Mouse (Mus musculus): Measurements from ENCODE around the gene Use1. TPM values are rescaled to one million over a fixed set of nuclear protein-coding genes. Genes with fewer than 3 reads are reported as not detected.

Use1 gene
- polyA plus RNA-seq, 1 experiment from 2014 or later, result 109 TPM

- Histone ChIP-seq H3K36me3 (ENCODE audit: insufficient read depth, low read length) (peaks cover 30% of the 10 kb centered on the region), H3K27ac (ENCODE audit: low read length) (no peak overlapping the region), H3K4me1 (ENCODE audit: insufficient read depth, low read length) (peaks cover 27% of the 10 kb centered on the region), H3K4me3 (ENCODE audit: low read length) (no peak overlapping the region), H3K4me2 (replicated peaks; ENCODE audit: low read depth, low read length) (peak overlapping the region; percentile 94), H3K27me3 (ENCODE audit: insufficient read depth, low read length) (no peaks in the 10 kb centered on the region), H3K9me3 (ENCODE audit: low read length) (no peaks in the 10 kb centered on the region), H3K9ac (replicated peaks; ENCODE audit: low read length) (no peak overlapping the region)
- no peak for ATAC-seq (ENCODE audit: low FRiP score, low TSS enrichment)
- 90% methylated on average over 14 of the region's 14 CpGs for WGBS
Measured at GRCm38 (mm10) chr8:71407441-71407840, 40.8 kb downstream of the Use1 start.

DNA sequence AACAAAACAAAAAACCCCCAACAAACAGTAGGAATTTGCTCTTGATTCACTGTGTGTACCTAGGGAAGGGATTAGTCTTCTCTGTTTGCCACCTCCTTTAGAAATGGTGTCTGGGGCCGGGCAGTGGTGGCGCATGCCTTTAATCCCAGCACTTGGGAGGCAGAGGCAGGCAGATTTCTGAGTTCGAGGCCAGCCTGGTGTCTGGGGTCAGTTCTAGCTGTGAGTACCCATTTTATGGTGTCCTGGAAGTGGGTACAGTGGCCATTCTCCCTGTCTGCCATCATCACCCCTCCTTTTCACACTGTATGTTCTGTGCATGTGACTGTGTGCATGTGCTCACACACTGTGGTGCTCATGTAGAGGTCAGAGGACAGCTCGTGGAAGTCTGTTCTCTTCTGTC, 41.6 kb downstream of the Use1 start:
- WGBS, result 89% methylated on average over 4 of the region's 4 CpGs
- H3K27ac ChIP-seq (ENCODE audit: low read length), result no peak overlapping the region
- peaks cover 27% of the 10 kb centered on the region for H3K4me1 ChIP-seq (ENCODE audit: insufficient read depth, low read length)
- H3K4me2 ChIP-seq (replicated peaks; ENCODE audit: low read depth, low read length), result no peak overlapping the region
- no peaks in the 10 kb centered on the region for H3K27me3 ChIP-seq (ENCODE audit: insufficient read depth, low read length)
- H3K4me3 ChIP-seq (ENCODE audit: low read length), result no peak overlapping the region
- no peaks in the 10 kb centered on the region for H3K9me3 ChIP-seq (ENCODE audit: low read length)
- ATAC-seq (ENCODE audit: low FRiP score, low TSS enrichment), result no peak
- H3K9ac ChIP-seq (replicated peaks; ENCODE audit: low read length), result no peak overlapping the region
- peaks cover 30% of the 10 kb centered on the region for H3K36me3 ChIP-seq (ENCODE audit: insufficient read depth, low read length)

- peak; percentile 64; the same call in 1 of the 2 replicates for ATAC-seq (ENCODE audit: low FRiP score, low TSS enrichment)
- WGBS, result 29% methylated on average over 11 of the region's 11 CpGs
- H3K4me2 ChIP-seq (replicated peaks; ENCODE audit: low read depth, low read length), result no peak overlapping the region
Measured at GRCm38 (mm10) chr8:71411535-71412273, 45.1 kb downstream of the Use1 start.

More at GRCm38 (mm10) chr8:71411535-71412273, 45.1 kb downstream of the Use1 start:
- no peak overlapping the region for H3K9ac ChIP-seq (replicated peaks; ENCODE audit: low read length)
- H3K4me3 ChIP-seq (ENCODE audit: low read length), result no peak overlapping the region
- H3K36me3 ChIP-seq (ENCODE audit: insufficient read depth, low read length), result peaks cover 30% of the 10 kb centered on the region
- no peak overlapping the region for H3K27ac ChIP-seq (ENCODE audit: low read length)
- H3K4me1 ChIP-seq (ENCODE audit: insufficient read depth, low read length), result peaks cover 18% of the 10 kb centered on the region
- H3K9me3 ChIP-seq (ENCODE audit: low read length), result no peaks in the 10 kb centered on the region
- peaks cover 3% of the 10 kb centered on the region; the same call in 1 of the 2 replicates for H3K27me3 ChIP-seq (ENCODE audit: insufficient read depth, low read length)

Other genes with a start within 250 kb of the Use1 start
- gene Myo9b, start 94.1 kb upstream of the Use1 start, polyA plus RNA-seq (2015; fragmentation: Nextera tagmentation; extraction: Ambion mirVana), result 21.2 and 23.6 TPM in 2 replicates
- 58.6 and 62.1 TPM in 2 replicates for gene Haus8, start 93.9 kb upstream of the Use1 start, polyA plus RNA-seq (2015; fragmentation: Nextera tagmentation; extraction: Ambion mirVana)
- gene Ocel1, start 4.5 kb downstream of the Use1 start, polyA plus RNA-seq (2015; fragmentation: Nextera tagmentation; extraction: Ambion mirVana), result 6.1 TPM in 2 replicates
- gene Nr2f6, start 15.1 kb downstream of the Use1 start, polyA plus RNA-seq (2015; fragmentation: Nextera tagmentation; extraction: Ambion mirVana), result 65.4 and 82.9 TPM in 2 replicates
- 29.8 and 31.2 TPM in 2 replicates for gene Ushbp1, start 29.0 kb downstream of the Use1 start, polyA plus RNA-seq (2015; fragmentation: Nextera tagmentation; extraction: Ambion mirVana)
- 116 and 120 TPM in 2 replicates for gene Babam1, start 30.0 kb downstream of the Use1 start, polyA plus RNA-seq (2015; fragmentation: Nextera tagmentation; extraction: Ambion mirVana)
- 47.4 and 58.3 TPM in 2 replicates for gene Ankle1, start 39.2 kb downstream of the Use1 start, polyA plus RNA-seq (2015; fragmentation: Nextera tagmentation; extraction: Ambion mirVana)
- gene Abhd8, start 96.8 kb downstream of the Use1 start, polyA plus RNA-seq (2015; fragmentation: Nextera tagmentation; extraction: Ambion mirVana), result 41.9 and 46.6 TPM in 2 replicates
- gene Mrpl34, start 98.1 kb downstream of the Use1 start, polyA plus RNA-seq (2015; fragmentation: Nextera tagmentation; extraction: Ambion mirVana), result 170 and 178 TPM in 2 replicates
- gene Dda1, start 102.4 kb downstream of the Use1 start, polyA plus RNA-seq (2015; fragmentation: Nextera tagmentation; extraction: Ambion mirVana), result 110 and 115 TPM in 2 replicates
- gene Ano8, start 119.1 kb downstream of the Use1 start, polyA plus RNA-seq (2015; fragmentation: Nextera tagmentation; extraction: Ambion mirVana), result 0.81 and 1.0 TPM in 2 replicates
- 22.2 and 22.5 TPM in 2 replicates for gene Gtpbp3, start 121.3 kb downstream of the Use1 start, polyA plus RNA-seq (2015; fragmentation: Nextera tagmentation; extraction: Ambion mirVana)
- 165 TPM in 2 replicates for gene Plvap, start 144.9 kb downstream of the Use1 start, polyA plus RNA-seq (2015; fragmentation: Nextera tagmentation; extraction: Ambion mirVana)
- gene Ccdc194, start 158.9 kb downstream of the Use1 start, polyA plus RNA-seq (2015; fragmentation: Nextera tagmentation; extraction: Ambion mirVana), result 0.15 and 0.61 TPM in 2 replicates
- gene Bst2, start 170.6 kb downstream of the Use1 start, polyA plus RNA-seq (2015; fragmentation: Nextera tagmentation; extraction: Ambion mirVana), result 53.6 and 55.6 TPM in 2 replicates
- 114 and 118 TPM in 2 replicates for gene Mvb12a, start 176.1 kb downstream of the Use1 start, polyA plus RNA-seq (2015; fragmentation: Nextera tagmentation; extraction: Ambion mirVana)
- 16.3 and 16.7 TPM in 2 replicates for gene Tmem221, start 192.0 kb downstream of the Use1 start, polyA plus RNA-seq (2015; fragmentation: Nextera tagmentation; extraction: Ambion mirVana)
- 0.24 and 0.31 TPM in 2 replicates for gene Nxnl1, start 199.8 kb downstream of the Use1 start, polyA plus RNA-seq (2015; fragmentation: Nextera tagmentation; extraction: Ambion mirVana)
- gene Slc27a1, start 202.0 kb downstream of the Use1 start, polyA plus RNA-seq (2015; fragmentation: Nextera tagmentation; extraction: Ambion mirVana), result 49.8 and 56.2 TPM in 2 replicates
- gene Pgls, start 225.3 kb downstream of the Use1 start, polyA plus RNA-seq (2015; fragmentation: Nextera tagmentation; extraction: Ambion mirVana), result 244 and 252 TPM in 2 replicates
- 4.6 and 5.3 TPM in 2 replicates for gene Fam129c, start 230.8 kb downstream of the Use1 start, polyA plus RNA-seq (2015; fragmentation: Nextera tagmentation; extraction: Ambion mirVana)
- 77.6 and 78.5 TPM in 2 replicates for gene Colgalt1, start 244.2 kb downstream of the Use1 start, polyA plus RNA-seq (2015; fragmentation: Nextera tagmentation; extraction: Ambion mirVana)

All from kidney, embryonic 16.5 days (tissue).